Comparison of ENCODE assay signal across 26 mouse cellular contexts in the genomic region with DNA sequence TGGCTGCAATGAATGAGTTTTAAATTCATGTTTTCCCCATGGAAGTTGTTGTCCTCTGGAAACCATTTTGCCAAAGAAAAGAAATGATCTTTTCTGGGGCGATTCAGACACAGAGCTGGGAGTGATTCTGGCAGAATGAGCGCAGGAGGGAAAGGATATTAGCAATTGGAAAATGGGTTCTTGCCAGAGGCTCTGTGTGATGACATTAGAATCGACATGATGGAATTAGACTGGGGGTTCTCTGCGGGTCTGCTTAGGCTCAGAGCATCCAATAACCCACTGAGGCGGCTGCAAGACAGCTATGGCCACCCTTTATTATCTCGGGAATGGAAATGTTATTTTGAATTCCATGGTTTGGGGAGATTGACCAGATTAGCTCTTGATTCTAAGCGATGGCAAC. TPM values are rescaled to one million over a fixed set of nuclear protein-coding genes. Genes with fewer than 3 reads are reported as not detected.
DNase-seq lines count a peak whose midpoint lies in the region; ATAC-seq and TF ChIP-seq lines count a peak whose summit lies in the region.
"Had no signal": no experiment of that assay in that cellular context is flagged by ENCODE, and none has a peak within 500 bp of the region (broad histone marks: within the 10 kb centered on the region; RNA-seq: fewer than 3 reads in every experiment).

No protein-coding gene starts in this region.

- H3K27ac ChIP-seq in layer of hippocampus, adult 2 months: peak overlapping the region; percentile 69; the same call in 1 of the 2 replicates
- H3K27ac ChIP-seq in embryonic facial prominence, embryonic 13.5 days: peak overlapping the region; percentile 57
- H3K27ac ChIP-seq: forebrain, embryonic 12.5 days; heart, adult 2 months; kidney, postnatal 0 days; lung, embryonic 15.5 days; neural tube, embryonic 12.5 days had no signal

- 30% methylated on average over 7 of the region's 7 CpGs for WGBS in embryonic facial prominence, embryonic 13.5 days

- H3K4me1 ChIP-seq in embryonic facial prominence, embryonic 13.5 days: peaks cover 49% of the 10 kb centered on the region
- H3K4me1 ChIP-seq: heart, embryonic 12.5 days had no signal

- peak; percentile 20 for DNase-seq in gastrocnemius, adult 18-20 months (ENCODE audit: low spot score)
- no peak for DNase-seq in gastrocnemius, postnatal 25 days
- no peak for DNase-seq in layer of hippocampus, adult 2 months (ENCODE audit: low spot score in 2 of 2)
- DNase-seq in layer of hippocampus, postnatal 36 days: no peak
- DNase-seq in retina, embryonic 14.5 days (ENCODE audit: low spot score): peak; percentile 10
- DNase-seq in thymus, postnatal 10 days (ENCODE audit: low spot score in 2 of 2): no peak
- DNase-seq: cerebellum, adult 9-10 months; forebrain, postnatal 0 days; gastrocnemius, postnatal 36 days; heart, adult 2 months; kidney, adult 8-10 months; kidney, postnatal 4 days had no signal

- no peaks in the 10 kb centered on the region for H3K27me3 ChIP-seq in embryonic facial prominence, embryonic 13.5 days
- H3K27me3 ChIP-seq: forebrain, embryonic 12.5 days; heart, embryonic 12.5 days; lung, embryonic 15.5 days; neural tube, embryonic 12.5 days had no signal

- no peak for ATAC-seq in embryonic facial prominence, embryonic 13.5 days (ENCODE audit: insufficient number of reproducible peaks, insufficient read depth, low FRiP score, low TSS enrichment, low read depth)
- ATAC-seq: CD4-positive, CD25-positive, alpha-beta regulatory T cell, adult 4 months; forebrain, postnatal 0 days; intestine, embryonic 16.5 days; midbrain, embryonic 16.5 days had no signal

- H3K9me3 ChIP-seq in embryonic facial prominence, embryonic 13.5 days: no peaks in the 10 kb centered on the region
- H3K9me3 ChIP-seq: forebrain, embryonic 12.5 days; heart, embryonic 12.5 days; lung, embryonic 15.5 days; neural tube, embryonic 12.5 days had no signal

- no peak overlapping the region for H3K4me3 ChIP-seq in layer of hippocampus, adult 2 months
- H3K4me3 ChIP-seq in embryonic facial prominence, embryonic 13.5 days: no peak overlapping the region
- H3K4me3 ChIP-seq: forebrain, embryonic 12.5 days; heart, adult 2 months; heart, embryonic 12.5 days; lung, embryonic 15.5 days; myocyte; neural tube, embryonic 12.5 days had no signal

- no peak overlapping the region for H3K9ac ChIP-seq in embryonic facial prominence, embryonic 13.5 days
- H3K9ac ChIP-seq: forebrain, embryonic 12.5 days; forebrain, postnatal 0 days; heart, embryonic 12.5 days; lung, embryonic 15.5 days; neural tube, embryonic 12.5 days had no signal

- no peak overlapping the region; the same call in 1 of the 2 replicates for H3K4me2 ChIP-seq in embryonic facial prominence, embryonic 13.5 days
- H3K4me2 ChIP-seq: forebrain, embryonic 12.5 days; heart, embryonic 12.5 days; liver, embryonic 11.5 days; lung, embryonic 15.5 days; midbrain, embryonic 11.5 days; neural tube, embryonic 12.5 days had no signal

- no peak for TF ChIP-seq CTCF in layer of hippocampus, adult 2 months (conservative IDR thresholded peaks at IDR 0.05)

- no peaks in the 10 kb centered on the region for H3K36me3 ChIP-seq in embryonic facial prominence, embryonic 13.5 days
- H3K36me3 ChIP-seq: forebrain, embryonic 12.5 days; heart, embryonic 12.5 days; lung, embryonic 15.5 days; neural tube, embryonic 12.5 days had no signal

RNA-seq across cellular contexts. Expression of a gene that starts 37.2 kb away (rescaled TPM):
- total RNA-seq in gastrocnemius, adult 18-20 months (2021): 1 to 10 TPM; 1.7 to 2.0 TPM
- 1 to 10 TPM; 3.6 to 3.8 TPM for total RNA-seq in gastrocnemius, postnatal 25 days (2021)
- total RNA-seq in layer of hippocampus, adult 2 months (2021): 10 to 100 TPM; 32.2 to 35.7 TPM
- total RNA-seq in layer of hippocampus, postnatal 36 days (2021): 10 to 100 TPM; 33.6 to 38.5 TPM
- polyA plus RNA-seq in embryonic facial prominence, embryonic 13.5 days (2015; fragmentation: Nextera tagmentation; extraction: Ambion mirVana): 51.0 and 58.7 TPM in 2 replicates
- total RNA-seq: common myeloid progenitor, adult 5-6 weeks; megakaryocyte progenitor cell, adult 5-6 weeks had no signal
- polyA plus RNA-seq: CD4-positive, CD25-positive, alpha-beta regulatory T cell, adult 4 months had no signal

Comparison
In these comparisons a context has a peak if more than half of its experiments do, and no peak if none do; other contexts are left out.
1. DNase-seq: peak in gastrocnemius, adult 18-20 months (single experiment) and retina, embryonic 14.5 days (single experiment); none in gastrocnemius, postnatal 25 days (single experiment), layer of hippocampus, adult 2 months (0 of 2), layer of hippocampus, postnatal 36 days (0 of 2) and thymus, postnatal 10 days (0 of 2).
2. RNA of a gene that starts 37.2 kb away (total RNA-seq): 33.6 to 38.5 TPM in layer of hippocampus, postnatal 36 days and 32.2 to 35.7 TPM in layer of hippocampus, adult 2 months; 3.6 to 3.8 TPM in gastrocnemius, postnatal 25 days and 1.7 to 2.0 TPM in gastrocnemius, adult 18-20 months; every median in the first group is over 4 times any median in the second.